Mouse (Mus musculus): ENCODE data around the gene Traf2. TPM values are rescaled to one million over a fixed set of nuclear protein-coding genes. Genes with fewer than 3 reads are reported as not detected.

The Traf2 gene
- polyA plus RNA-seq, 1 experiment from 2014 or later: 46.2 TPM

DNA sequence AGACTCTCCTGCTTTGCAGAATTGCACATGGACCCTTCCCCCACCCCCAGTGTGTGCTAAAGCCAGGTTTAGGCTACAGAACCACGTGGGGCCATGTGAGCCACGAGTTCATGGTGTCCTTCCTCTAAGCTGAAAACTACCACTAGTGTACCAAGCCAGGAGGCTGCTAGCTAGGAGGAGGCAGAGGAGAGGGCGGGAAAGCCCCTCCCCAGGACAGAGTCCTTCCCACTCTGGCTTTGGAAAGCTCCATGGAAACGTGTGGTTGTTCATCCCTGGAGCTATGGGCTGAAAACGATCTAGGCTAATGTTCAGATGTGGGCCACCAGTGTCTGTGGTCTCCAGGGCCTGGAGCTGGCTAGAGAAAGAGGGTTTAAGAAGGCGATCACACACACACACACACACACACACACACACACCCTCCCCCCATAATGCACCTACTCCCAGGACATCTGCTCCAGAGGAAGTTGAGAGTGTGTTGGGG, 33.9 kb upstream of the Traf2 start:
- H3K27ac ChIP-seq: no peak overlapping the region
- H3K9me3 ChIP-seq (replicated peaks): no peaks in the 10 kb centered on the region
- H3K27me3 ChIP-seq (ENCODE audit: low read depth, poor library complexity, severe bottlenecking): peaks cover 59% of the 10 kb centered on the region
- peaks cover 33% of the 10 kb centered on the region for H3K36me3 ChIP-seq
- peaks cover 68% of the 10 kb centered on the region for H3K4me1 ChIP-seq
- H3K4me3 ChIP-seq: no peak overlapping the region
- WGBS: 51% methylated on average over 6 of the region's 6 CpGs
- DNase-seq (ENCODE audit: low spot score): no peak

DNA sequence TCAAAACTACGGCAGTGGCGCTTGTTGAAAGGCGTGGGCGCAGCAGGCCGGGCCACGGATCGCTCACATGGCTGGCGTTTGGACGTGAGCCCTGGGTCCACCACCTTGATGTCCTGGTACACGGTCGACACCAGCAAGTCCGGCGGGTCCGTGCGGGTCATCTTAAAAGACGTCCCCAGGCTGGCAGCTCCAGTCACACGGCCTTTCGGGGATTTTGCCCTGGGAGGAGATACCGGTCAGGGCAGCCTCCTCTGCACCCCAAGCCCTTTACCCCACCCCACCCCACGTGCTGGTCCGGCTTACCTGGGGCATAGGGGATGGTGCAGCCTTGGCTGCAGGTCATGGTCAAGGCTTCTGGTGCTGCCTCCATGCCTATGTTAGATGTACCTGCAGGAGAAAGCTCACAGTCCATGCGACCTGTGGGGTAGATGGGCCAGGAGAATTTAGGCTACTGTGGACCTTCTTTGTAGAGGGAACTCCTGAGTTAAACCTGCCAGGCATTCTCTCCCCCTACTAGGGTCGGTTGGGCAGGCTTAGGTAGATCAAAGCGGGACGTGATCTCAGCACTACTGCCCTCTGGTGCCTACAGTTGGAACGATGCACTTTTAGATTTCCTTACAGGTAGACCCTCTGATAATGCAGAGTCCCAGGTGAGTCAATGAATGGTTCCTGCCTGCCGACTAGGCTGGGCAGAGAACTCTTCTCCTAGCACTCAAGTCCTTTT, 33.2 kb upstream of the Traf2 start:
- Histone ChIP-seq H3K27ac (no peak overlapping the region), H3K36me3 (peaks cover 25% of the 10 kb centered on the region), H3K4me1 (peaks cover 76% of the 10 kb centered on the region), H3K9me3 (replicated peaks) (no peaks in the 10 kb centered on the region), H3K4me3 (peak overlapping the region; percentile 44), H3K27me3 (ENCODE audit: low read depth, poor library complexity, severe bottlenecking) (peaks cover 62% of the 10 kb centered on the region)
- WGBS: 5% methylated on average over 27 of the region's 27 CpGs
- peak; percentile 64 for DNase-seq (ENCODE audit: low spot score)

DNA sequence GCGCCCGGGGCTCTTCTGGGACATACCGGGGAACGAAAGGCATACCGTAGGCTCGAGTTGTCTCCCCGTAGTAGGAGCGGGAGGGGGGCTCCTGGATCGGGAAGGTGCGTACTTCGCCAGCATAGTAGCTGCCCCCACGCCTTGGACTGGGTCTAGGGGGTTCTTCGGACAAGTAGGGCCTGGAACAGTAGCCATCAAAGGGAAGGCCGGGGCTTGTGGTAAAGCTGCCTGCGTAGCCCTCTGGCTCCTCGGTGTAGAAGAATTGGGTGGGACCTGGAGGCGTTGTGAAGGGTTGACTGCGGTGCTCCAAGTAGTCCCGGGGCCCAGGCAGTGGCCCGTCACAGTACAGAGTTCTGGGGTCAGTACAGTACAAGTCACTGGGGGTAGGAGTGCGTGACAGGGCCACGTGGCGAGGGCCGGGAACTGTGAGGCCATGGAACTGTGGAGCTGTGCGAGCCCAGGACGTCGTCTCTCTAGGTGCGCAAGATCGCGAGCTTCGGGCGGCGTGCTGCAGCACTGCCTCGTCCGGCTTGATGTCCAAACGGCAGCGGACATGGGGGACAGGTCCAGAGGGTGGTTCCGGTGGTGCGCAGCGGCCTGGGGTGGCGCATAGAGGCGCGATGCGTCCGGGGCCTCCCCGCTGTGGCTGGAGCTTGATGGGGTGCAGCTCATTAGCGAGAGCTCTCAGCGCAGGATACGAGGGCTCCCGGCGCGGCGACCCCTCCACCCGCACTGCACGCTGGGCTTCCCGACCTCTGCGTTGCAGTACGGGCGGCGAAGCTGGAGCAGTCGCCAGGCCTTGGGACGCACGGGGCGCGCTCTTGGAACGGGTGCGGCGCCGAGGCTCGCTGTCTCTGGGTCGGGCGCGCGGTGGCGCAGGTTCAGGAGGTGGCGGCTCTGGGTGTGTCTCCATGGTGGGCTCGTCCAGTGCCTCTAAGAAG, 32.3 kb upstream of the Traf2 start:
- DNase-seq (ENCODE audit: low spot score): peak; percentile 68
- Histone ChIP-seq H3K36me3 (peaks cover 17% of the 10 kb centered on the region), H3K27ac (peak overlapping the region; percentile 33; the same call in 1 of the 2 replicates), H3K4me3 (peak overlapping the region; percentile 44), H3K27me3 (ENCODE audit: low read depth, poor library complexity, severe bottlenecking) (peaks cover 62% of the 10 kb centered on the region), H3K9me3 (replicated peaks) (no peaks in the 10 kb centered on the region), H3K4me1 (peaks cover 79% of the 10 kb centered on the region)
- 6% methylated on average over 77 of the region's 77 CpGs for WGBS

DNA sequence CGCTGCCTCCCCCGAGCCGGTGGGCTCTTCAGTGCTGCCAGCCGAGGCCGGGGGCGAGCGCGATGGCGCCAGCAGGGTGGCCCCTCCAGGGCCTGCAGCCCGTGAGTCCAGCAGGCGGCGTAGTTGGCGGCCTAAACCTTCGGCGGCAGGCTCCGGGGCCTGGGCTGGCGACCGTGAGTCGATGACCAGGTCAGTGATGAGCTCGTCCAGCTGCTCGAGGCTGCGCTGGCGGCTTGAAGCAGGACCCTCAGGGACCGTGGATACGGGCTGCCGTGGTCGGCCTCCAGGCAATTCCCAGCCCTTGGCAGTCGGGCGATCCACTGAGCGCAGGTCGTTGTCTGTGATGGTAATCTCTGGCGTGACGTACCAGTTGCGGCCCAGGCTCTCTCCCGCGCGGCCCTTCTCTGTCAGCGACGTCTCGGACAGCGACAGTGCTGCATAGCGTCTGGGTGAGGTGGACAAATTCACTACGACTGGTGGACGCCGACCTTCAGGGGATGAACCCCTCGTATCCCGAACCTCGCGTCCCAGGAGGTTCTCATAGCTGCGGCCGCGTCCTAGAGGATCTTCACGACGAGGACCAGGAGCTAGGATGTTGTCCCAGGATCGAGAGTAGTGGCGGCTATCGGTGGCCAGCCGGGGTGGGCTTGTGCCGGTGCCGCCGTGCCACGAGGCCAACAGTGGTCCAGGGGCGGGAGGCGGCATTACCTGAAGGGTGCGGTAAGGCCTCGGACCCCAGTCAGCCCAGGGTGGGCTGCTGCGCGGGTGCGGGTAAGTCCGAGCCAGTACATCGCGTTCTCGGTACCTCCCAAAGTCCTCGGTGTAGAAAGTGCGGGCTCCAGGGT, 31.4 kb upstream of the Traf2 start:
- DNase-seq (ENCODE audit: low spot score): peak; percentile 71
- Histone ChIP-seq H3K4me3 (peak overlapping the region; percentile 44), H3K27me3 (ENCODE audit: low read depth, poor library complexity, severe bottlenecking) (peaks cover 62% of the 10 kb centered on the region), H3K36me3 (peaks cover 10% of the 10 kb centered on the region), H3K27ac (peak overlapping the region; percentile 67), H3K4me1 (peaks cover 83% of the 10 kb centered on the region), H3K9me3 (replicated peaks) (no peaks in the 10 kb centered on the region)
- whole genome bisulfite sequencing: 5% methylated on average over 75 of the region's 75 CpGs

DNA sequence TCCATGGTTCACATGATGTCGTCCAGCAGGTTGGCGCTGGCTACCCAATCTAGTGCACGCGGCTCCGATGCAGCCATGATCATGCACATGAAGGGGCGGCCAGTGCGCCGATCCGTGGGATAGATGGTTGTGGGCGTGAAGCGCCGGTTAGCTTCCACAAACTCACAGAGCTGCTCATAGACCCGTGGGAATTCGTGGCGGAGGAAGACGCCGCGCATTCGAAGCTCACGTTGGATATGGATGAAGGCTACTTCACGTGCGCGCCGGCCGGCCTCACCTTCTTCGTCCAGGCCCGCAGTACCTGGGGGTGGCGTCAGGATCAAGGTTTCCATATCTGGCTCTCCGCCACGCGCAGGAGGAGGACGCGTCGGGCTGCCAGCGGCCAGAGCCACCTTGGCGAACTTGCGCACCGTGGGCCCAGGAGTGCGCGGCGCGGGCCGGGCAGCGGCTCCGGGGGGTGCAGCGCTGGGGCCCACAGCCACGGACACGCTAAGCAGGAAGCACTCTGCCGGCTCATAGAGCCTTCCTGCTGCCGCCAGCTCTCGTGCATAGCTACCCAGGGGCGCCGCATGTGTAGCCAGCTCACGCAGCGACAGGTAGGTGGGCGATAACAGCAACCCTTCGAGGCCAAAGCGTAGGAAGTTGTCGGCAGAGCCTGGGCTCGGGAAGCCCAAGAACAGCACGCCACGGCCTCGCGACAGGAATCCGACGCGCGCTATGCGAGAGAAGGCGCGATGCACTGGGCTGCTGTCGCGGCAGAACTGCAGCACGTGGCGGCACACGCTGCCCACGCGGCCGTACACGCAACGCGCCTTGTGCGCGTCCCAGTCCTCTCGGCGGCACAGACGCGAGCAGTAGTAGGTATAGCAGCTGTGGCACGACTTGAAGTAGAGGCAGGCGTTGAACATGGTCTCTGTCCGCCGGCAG, 30.5 kb upstream of the Traf2 start:
- DNase-seq (ENCODE audit: low spot score): peak; percentile 45
- Histone ChIP-seq H3K4me1 (peaks cover 76% of the 10 kb centered on the region), H3K4me3 (peak overlapping the region; percentile 44), H3K27ac (peak overlapping the region; percentile 67), H3K27me3 (ENCODE audit: low read depth, poor library complexity, severe bottlenecking) (peaks cover 62% of the 10 kb centered on the region), H3K36me3 (peaks cover 11% of the 10 kb centered on the region), H3K9me3 (replicated peaks) (no peaks in the 10 kb centered on the region)
- WGBS: 15% methylated on average over 92 of the region's 92 CpGs

DNA sequence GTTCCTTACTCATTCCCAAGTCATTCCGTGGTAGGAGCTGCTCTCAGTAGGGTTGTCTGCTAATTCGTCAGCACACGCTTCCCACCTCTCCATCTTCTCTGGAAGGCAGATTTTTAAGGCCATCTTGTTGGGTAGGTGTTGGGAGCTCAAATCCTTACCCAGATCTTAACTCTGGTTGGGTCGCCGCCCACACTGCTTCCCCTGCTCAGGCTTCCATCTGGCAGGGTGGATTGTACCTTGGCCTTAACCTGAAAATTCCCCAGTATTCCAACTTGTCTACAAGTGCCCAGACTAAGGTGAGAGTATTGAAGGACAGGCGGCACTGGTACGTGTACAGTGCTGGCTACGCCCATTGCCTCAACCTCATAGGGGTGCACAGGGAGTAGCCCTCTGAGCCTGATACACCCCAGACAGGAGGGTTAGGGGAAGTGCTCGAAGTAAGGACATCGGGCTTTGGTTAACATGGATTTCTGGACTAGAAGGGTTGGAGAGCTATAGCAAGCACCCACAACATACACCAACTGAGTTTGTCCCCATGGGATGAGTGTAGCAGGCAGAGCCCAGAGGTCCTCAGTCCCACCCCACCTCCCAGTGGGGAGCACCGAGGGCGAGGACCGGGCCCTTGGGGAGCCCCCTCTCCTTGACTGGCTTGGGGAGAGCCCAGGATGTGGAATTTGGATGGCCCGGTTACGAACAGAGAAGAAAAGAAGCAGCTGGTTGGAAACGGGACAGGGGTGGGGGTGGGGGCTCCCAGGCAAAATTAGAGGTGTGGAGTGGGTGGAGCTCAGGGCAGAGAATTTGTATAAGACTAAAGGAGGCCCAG, 29.5 kb upstream of the Traf2 start:
- peaks cover 59% of the 10 kb centered on the region for H3K27me3 ChIP-seq (ENCODE audit: low read depth, poor library complexity, severe bottlenecking)
- WGBS: 72% methylated on average over 16 of the region's 16 CpGs
- peak overlapping the region; percentile 93; the same call in 1 of the 2 replicates for H3K27ac ChIP-seq
- DNase-seq (ENCODE audit: low spot score): no peak
- H3K36me3 ChIP-seq: peaks cover 20% of the 10 kb centered on the region
- peak overlapping the region; percentile 70; the same call in 1 of the 2 replicates for H3K4me3 ChIP-seq
- peaks cover 70% of the 10 kb centered on the region for H3K4me1 ChIP-seq
- H3K9me3 ChIP-seq (replicated peaks): no peaks in the 10 kb centered on the region

DNA sequence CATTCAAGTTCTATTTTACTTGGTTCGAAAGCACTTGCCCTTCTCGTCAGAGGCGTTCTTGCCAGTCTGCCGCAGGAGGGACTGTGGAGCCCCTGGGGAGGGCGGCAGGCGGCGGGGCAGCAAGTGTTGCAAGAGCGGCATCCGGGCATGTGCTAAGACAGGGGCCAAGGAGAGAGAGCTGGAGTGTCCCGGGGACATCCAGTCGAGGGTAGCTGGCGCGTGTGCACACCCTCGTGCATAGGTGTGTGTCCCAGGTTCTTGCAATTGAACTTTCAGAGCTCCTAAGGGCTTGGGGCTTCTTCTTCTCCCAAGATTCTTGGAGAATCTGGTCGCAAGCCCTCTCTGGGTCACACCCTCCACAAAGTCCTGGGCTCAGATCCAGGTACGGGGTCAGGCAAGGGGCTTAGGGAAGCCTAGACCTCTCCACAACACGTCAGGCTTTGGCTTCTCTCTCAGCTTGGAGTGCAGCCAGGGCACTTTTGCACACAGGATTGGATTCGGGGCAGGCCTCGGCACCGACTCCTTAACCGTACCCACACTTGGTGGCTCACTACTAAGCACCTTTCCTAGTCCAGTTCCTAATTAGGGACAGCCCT, 28.8 kb upstream of the Traf2 start:
- DNase-seq (ENCODE audit: low spot score): peak; percentile 77
- Histone ChIP-seq H3K9me3 (replicated peaks) (no peaks in the 10 kb centered on the region), H3K4me3 (peak overlapping the region; percentile 70), H3K27me3 (ENCODE audit: low read depth, poor library complexity, severe bottlenecking) (peaks cover 52% of the 10 kb centered on the region), H3K4me1 (peaks cover 65% of the 10 kb centered on the region), H3K36me3 (peaks cover 27% of the 10 kb centered on the region), H3K27ac (peak overlapping the region; percentile 93)
- 19% methylated on average over 21 of the region's 21 CpGs for whole genome bisulfite sequencing

DNA sequence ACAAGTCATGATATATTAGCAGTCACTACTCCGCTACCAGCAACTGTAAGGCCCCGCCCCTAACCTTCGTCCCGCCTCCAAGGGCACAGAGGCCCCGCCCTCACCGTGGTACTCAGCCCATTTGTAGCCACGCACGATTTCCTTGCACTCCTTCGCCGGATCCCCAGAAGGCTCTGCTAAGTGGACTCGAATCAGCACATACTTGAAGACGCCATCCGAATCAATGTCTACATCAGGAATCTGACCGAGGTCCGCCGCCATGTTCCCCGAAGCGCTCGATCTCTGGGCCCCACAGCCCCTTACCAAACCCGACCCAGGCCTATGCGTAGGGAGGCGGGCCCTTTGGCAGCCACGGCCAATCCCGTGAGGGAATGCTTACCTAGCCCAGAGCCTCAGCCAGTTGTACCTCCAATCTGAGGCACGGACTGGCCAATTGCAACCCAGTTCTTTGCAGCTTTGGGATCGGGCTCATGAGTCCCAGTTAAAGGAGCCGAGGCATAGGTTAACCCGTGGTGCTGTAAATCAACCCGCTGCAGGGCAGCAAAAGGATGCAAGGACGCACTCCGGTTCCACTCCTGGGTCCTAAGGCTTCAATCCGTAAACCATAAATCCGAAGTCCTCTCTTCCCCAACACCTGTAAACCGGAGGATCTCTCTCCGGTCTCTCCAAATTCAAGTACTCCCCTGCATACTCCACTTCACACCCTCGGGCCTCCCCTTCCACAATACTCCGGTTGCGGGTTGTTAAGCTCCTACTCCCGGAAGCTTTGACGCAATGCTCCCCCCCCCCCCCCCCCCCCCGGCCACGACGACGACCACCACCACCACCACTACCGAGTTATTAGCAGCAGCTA, 28.1 kb upstream of the Traf2 start, which contains the start of the genes Mamdc4 and Phpt1:
Mamdc4 (minus strand) TSS at position 267 of the 853 bp plus-strand sequence.
Phpt1 (minus strand) TSS at position 646 of the 853 bp plus-strand sequence.
- 1% methylated on average over 44 of the region's 45 CpGs for WGBS
- peaks cover 35% of the 10 kb centered on the region for H3K36me3 ChIP-seq
- peaks cover 61% of the 10 kb centered on the region for H3K4me1 ChIP-seq
- no peaks in the 10 kb centered on the region for H3K9me3 ChIP-seq (replicated peaks)
- H3K27ac ChIP-seq: peak within 1 kb of the TSS; percentile 93
- peak within 1 kb of the TSS; percentile 70 for H3K4me3 ChIP-seq
- peaks cover 45% of the 10 kb centered on the region for H3K27me3 ChIP-seq (ENCODE audit: low read depth, poor library complexity, severe bottlenecking)
- DNase-seq (ENCODE audit: low spot score): peak; percentile 94

DNA sequence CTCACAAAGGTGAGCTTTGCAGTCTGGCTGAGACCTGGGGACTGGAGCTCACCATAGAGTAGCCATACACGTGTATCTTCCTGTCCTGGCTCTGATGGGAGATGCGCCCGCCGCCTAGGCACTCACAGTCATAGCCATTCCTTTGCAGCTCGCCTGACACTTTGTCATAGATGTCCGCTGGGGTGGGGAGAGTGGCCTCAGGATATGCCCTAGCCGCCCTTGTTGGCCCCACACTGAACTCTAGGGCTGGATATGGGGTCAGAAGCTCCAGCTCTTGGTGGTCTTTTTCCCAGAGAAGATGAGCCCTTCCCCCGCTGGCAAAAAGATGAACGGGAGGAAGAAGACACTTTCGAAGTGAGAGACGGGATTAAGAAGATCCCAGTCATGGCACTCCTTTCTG, 27.4 kb upstream of the Traf2 start:
- Histone ChIP-seq H3K4me1 (peaks cover 55% of the 10 kb centered on the region), H3K27me3 (ENCODE audit: low read depth, poor library complexity, severe bottlenecking) (peaks cover 38% of the 10 kb centered on the region), H3K36me3 (peaks cover 41% of the 10 kb centered on the region), H3K27ac (peak overlapping the region; percentile 93), H3K9me3 (replicated peaks) (no peaks in the 10 kb centered on the region), H3K4me3 (peak overlapping the region; percentile 70)
- no peak for DNase-seq (ENCODE audit: low spot score)
- WGBS: 15% methylated on average over 11 of the region's 11 CpGs

DNA sequence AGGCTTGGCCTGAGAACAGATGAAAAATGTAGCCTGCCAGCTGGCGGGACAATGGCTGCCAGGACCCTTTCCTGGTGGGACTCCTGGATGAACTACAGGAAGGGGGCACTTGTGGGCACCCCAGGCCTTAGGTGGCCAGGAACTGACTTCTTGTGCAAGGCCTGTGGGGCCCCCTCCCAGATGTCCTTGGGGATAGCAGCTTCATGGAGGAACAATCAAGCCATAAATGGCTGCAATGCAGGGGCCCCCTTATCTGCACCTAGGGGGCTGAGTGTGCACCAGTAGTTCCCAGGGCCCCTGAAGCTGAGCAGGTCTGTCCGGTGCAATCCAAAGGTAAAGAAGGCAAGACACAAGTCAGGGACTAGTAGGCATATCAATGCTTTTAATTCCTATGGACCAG, 26.3 kb upstream of the Traf2 start:
- Histone ChIP-seq H3K9me3 (replicated peaks) (no peaks in the 10 kb centered on the region), H3K27me3 (ENCODE audit: low read depth, poor library complexity, severe bottlenecking) (peaks cover 27% of the 10 kb centered on the region), H3K4me3 (peak overlapping the region; percentile 70; the same call in 1 of the 2 replicates), H3K36me3 (peaks cover 52% of the 10 kb centered on the region), H3K27ac (no peak overlapping the region), H3K4me1 (peaks cover 44% of the 10 kb centered on the region)
- DNase-seq (ENCODE audit: low spot score): no peak
- 84% methylated on average over 2 of the region's 2 CpGs for WGBS

All from limb, embryonic 10.5 days (tissue).